Mouse (Mus musculus): ENCODE data around the gene Carhsp1. TPM values are rescaled to one million over a fixed set of nuclear protein-coding genes. Genes with fewer than 3 reads are reported as not detected.

The Carhsp1 gene
- total RNA-seq (2021): 91.2 and 94.1 TPM in 2 replicates
- long read RNA-seq, transcript Carhsp1-201 (4 exons, 2,858 nt): major isoform, 93 of 113 reads
- long read RNA-seq, partial matches to known transcripts: 1 of 113 reads
- long read RNA-seq, other reads (novel, unspliced or antisense): 19 of 113 reads

GRCm38 (mm10) chr16:8671551-8672349 lies at the start of gene Carhsp1:
Gene Carhsp1, minus strand, starts transcription at chr16:8672155.
- peak; percentile 97 for DNase-seq

GRCm38 (mm10) chr16:8720447-8720846 lies 48.5 kb upstream of the Carhsp1 start:
- DNase-seq: no peak

GRCm38 (mm10) chr16:8717744-8718143 lies 45.8 kb upstream of the Carhsp1 start:
- DNase-seq: no peak

GRCm38 (mm10) chr16:8716300-8716699 lies 44.3 kb upstream of the Carhsp1 start:
- no peak for DNase-seq

GRCm38 (mm10) chr16:8715513-8716080 lies 43.6 kb upstream of the Carhsp1 start:
- DNase-seq: no peak

- DNase-seq: no peak
These were observed 42.9 kb upstream of the Carhsp1 start for GRCm38 (mm10) chr16:8714851-8715250.

GRCm38 (mm10) chr16:8711998-8712397 lies 40.0 kb upstream of the Carhsp1 start:
- no peak for DNase-seq

- DNase-seq: no peak
These were observed 28.6 kb upstream of the Carhsp1 start for GRCm38 (mm10) chr16:8700586-8700985.

- no peak for DNase-seq
These were observed 27.6 kb upstream of the Carhsp1 start for GRCm38 (mm10) chr16:8699556-8699955.

- DNase-seq: no peak
These were observed 19.3 kb upstream of the Carhsp1 start for GRCm38 (mm10) chr16:8691206-8691605.

- peak; percentile 64 for DNase-seq
These were observed 18.2 kb upstream of the Carhsp1 start for GRCm38 (mm10) chr16:8689979-8690656.

- no peak for DNase-seq
These were observed 15.7 kb upstream of the Carhsp1 start for GRCm38 (mm10) chr16:8687559-8688112.

GRCm38 (mm10) chr16:8686871-8687535 lies 15.0 kb upstream of the Carhsp1 start:
- no peak for DNase-seq

GRCm38 (mm10) chr16:8686121-8686870 lies 14.3 kb upstream of the Carhsp1 start:
- peak; percentile 61 for DNase-seq

- DNase-seq: no peak
These were observed 13.1 kb upstream of the Carhsp1 start for GRCm38 (mm10) chr16:8685087-8685486.

GRCm38 (mm10) chr16:8680470-8680869 lies 8.5 kb upstream of the Carhsp1 start, which contains the start of gene Gm5767:
Gene Gm5767, plus strand, starts transcription at chr16:8680770.
- no peak for DNase-seq

GRCm38 (mm10) chr16:8679780-8680179 lies 7.8 kb upstream of the Carhsp1 start:
- DNase-seq: no peak

GRCm38 (mm10) chr16:8678676-8679075 lies 6.7 kb upstream of the Carhsp1 start:
- DNase-seq: no peak

- DNase-seq: peak; percentile 55
These were observed 6.1 kb upstream of the Carhsp1 start for GRCm38 (mm10) chr16:8678035-8678434.

- DNase-seq: peak; percentile 40
These were observed 4.8 kb upstream of the Carhsp1 start for GRCm38 (mm10) chr16:8676800-8677199.

- DNase-seq: no peak
These were observed 4.3 kb upstream of the Carhsp1 start for GRCm38 (mm10) chr16:8676228-8676627.
